Mouse (Mus musculus): ENCODE results near the gene Lpin2.

GRCm38 (mm10) chr17:71268152-71268551, 85.8 kb downstream of the Lpin2 start:
- TF ChIP-seq CTCF (IDR thresholded peaks at IDR 0.05; ENCODE audit: low read depth) (no peak; the same call in 1 of the 2 replicates), EP300 (IDR thresholded peaks at IDR 0.05; ENCODE audit: low read depth) (no peak)

Data from liver, embryonic 14.5 days (tissue).